Mouse (Mus musculus) gastrocnemius, postnatal 10 days (tissue): ENCODE measurements around the gene Akr1c13. TPM values are rescaled to one million over a fixed set of nuclear protein-coding genes. Genes with fewer than 3 reads are reported as not detected.
"Not testable (repeated sequence)": the region's sequence is repeated elsewhere in the genome, so short reads cannot be mapped to it uniquely, and the experiment has no call there.

ENCODE experiments used
- DNase-seq: peaks from one replicate; pipeline ENCODE4 v3.0.0; 2021; ENCODE audit warnings: mixed read lengths
- long read RNA-seq, 2 experiments: library from polyadenylated mRNA; stranded (forward); transcript quantifications; one replicate each; pipeline ENCODE4 v2.0.0; 2021
- total RNA-seq, 2 experiments: library from RNA; stranded (reverse); gene quantifications; 2 replicates each; pipeline ENCODE4 v1.2.3; 2021

Akr1c13 gene
- total RNA-seq: under 1 TPM; 0.47 to 0.70 TPM
- long read RNA-seq, experiment 1, partial matches to known transcripts: 0 of 2 reads
- long read RNA-seq, experiment 1, other reads (novel, unspliced or antisense): 1 of 2 reads
- long read RNA-seq, experiment 2: 0 reads

DNA sequence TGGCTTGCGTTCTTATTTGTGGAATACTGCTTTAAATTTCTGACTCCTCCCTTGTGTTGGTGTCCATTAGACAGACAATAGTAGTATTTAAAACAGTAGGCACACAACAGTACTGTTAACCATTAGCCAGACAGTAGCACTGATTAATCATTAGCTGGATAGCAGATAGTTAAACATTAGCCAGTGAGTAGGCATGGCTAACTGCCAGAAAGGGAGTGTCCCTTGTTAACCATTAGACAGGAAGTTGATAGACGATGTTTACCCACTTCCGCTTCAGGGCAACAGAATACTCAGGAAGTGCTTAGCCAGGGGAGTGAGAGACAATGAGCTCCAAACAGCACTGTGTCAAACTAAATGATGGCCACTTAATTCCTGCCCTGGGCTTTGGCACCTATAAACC, at the start of gene Akr1c13:
Akr1c13 (plus strand) TSS at position 247 of the 400 bp plus-strand sequence.
- DNase-seq: no peak

DNA sequence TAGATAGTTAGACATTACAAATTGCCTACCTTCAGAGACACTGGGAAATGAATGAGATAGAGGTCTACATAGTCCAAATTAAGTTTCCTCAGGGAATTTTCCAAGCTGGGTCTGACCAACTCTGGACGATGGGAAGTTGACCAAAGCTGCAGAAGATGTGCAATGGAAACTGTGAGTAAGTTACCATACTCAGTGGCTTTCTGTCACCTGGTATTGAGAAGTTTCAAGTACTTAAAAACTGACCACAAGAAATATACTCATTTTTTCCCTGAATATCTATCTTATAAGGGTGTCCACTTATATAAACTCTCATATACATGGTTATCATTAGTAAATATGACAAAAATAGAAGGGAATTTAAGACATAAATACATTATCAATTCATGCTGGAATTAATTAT, 46.7 kb upstream of the Akr1c13 start:
- DNase-seq: no peak

DNA sequence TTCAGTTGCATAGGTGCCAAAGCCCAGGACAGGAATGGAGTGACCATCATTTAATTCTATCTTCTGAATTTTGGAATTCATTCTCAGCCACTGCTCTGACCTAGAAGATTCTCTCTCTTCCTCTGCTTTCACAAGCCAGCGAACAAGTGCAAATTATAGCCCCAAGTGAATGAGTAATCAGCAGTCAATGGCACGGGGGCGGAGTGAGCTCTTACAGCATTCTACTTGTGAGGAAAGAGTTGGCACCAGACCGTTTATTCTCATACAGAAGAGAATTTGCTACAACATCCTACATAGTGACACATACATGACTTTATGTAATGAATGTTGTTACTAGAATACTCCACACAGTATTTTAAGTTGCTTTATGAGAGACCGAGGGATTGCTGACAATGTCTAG, 40.4 kb upstream of the Akr1c13 start, which contains the start of gene Akr1c18:
Akr1c18 (minus strand) TSS at position 137 of the 400 bp plus-strand sequence.
- no peak for DNase-seq

DNA sequence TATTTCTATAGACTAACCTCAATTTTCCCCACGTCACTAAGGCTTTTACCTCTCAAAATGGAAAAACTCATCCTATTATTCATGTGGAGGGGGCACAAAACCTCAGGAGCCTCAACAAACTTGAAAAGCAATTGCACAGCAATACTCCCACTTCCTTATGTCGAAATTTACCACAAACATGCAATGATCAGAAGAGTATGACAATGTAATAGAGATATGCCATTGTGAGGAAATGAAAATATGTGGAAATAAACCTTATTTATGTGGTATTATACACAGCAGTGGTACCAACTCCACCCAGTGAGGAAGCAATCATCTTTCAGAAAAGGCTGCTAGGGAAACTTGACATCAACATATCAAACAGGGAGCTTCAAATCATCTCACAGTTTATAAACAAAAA, 38.0 kb upstream of the Akr1c13 start:
- DNase-seq: no peak

DNA sequence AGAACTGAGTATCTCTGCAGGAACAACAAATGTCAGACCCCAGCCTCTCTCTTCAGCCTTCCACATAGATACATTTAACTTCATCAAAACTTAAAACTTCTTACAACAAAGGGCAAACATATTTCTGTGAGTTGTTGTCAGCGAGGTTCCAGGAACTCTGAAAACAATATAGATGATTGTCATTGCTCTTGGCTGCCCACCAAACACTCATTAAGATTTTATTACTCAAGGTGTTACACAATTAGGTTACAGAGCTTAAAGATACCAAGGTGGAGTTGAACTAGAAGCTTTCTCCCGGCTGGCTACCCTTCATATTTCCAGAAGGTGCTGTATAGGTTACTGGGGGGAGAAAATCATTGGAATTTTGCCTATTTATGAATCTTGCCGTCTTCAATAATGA, 37.4 kb upstream of the Akr1c13 start:
- no peak for DNase-seq

DNA sequence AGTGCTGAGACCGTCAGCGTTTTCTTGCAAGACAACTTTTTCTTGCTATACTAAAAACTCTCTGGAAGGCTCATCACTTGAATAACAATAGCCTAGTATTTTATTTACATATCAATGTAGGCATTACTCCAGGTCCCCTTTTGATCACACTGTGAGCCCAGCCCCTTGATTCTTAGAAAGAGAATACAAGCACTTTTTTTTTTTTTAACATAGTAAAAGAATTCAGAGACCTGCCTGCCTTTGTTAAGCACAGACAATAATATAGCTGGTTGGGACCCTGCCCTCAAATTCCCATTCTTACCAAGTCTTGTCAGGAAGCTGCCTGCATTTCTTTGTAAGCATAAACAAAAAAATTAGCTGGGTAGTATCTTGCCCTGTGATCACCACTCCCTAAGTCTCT, 35.7 kb upstream of the Akr1c13 start:
- DNase-seq: no peak

DNA sequence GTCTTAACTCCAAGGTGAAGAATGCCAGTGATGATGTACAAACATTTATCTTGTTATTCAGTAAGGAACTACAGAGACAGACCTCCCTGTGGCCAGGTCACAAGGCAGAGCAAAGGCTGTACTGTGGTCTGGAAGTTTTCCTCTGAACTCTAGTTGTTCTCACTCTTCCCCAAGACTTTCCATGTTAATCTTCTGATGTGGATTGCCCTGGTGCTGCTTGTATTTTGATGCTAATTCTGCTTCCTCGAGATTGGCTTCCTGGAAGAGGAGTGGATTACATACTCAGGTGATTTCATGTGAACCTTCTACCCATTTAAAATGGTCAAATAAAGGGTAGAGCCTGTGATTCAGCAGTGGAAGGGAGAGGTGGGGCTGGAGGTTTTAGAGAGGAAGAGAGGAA, 22.9 kb upstream of the Akr1c13 start:
- no peak for DNase-seq

DNA sequence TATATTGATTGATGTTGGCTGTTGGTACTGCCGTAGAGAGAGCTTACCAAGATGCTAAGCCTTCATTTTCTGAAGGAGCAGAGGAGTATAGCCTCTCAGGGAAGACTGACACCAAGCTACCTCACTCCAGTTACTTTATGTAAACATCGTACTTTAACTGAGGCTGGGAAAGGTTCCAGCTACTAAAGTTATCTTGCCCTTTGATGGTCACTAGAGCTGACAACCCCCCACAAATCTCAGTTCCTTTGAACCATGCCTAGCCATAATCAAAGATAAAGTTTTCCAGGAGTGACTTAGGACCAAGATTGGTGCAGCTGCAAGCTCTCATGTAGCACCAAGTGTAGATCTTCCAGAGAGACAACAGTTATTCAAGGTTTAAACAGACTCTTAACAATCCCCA, 18.0 kb upstream of the Akr1c13 start:
- no peak for DNase-seq

DNA sequence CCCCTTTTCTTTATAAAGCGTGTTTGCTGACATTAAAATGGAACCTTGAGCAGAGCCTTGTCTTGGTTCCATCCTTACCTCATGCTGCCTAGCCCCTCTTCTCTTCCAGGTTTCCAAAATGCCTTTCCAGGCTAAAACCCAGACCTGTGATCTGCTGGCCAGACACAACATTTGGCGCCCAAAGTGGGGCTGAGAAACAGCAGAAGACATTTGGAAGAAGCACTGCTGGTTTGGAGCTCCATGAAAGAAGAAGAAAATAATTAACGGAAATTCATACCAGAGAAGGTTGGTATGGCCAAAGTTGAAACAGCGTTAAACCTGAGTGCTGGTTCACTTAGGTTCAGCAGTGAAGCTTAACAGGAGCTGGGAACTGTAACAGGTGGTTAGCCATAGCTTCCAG, 9.6 kb upstream of the Akr1c13 start:
- DNase-seq: not testable (repeated sequence)

DNA sequence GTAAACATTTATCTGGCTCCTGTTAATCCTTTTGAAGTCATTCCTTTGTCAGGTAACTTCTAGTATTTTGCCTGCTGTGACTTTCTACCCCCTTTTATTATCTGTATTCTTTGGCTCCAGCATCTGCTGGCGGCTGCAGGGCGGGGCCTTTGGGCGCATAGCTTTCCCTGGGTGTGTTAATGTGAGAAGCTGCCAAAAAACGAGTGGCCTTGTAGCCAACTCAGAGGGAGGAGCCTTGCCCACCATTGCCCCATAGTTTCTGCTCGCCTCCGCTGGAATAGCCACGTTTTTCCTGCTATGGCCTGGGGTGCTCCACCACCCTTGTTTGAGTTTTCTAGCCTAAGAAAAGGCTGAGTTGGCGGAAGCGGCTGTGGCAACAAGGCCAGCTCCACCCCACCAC, 7.8 kb upstream of the Akr1c13 start:
- no peak for DNase-seq

DNA sequence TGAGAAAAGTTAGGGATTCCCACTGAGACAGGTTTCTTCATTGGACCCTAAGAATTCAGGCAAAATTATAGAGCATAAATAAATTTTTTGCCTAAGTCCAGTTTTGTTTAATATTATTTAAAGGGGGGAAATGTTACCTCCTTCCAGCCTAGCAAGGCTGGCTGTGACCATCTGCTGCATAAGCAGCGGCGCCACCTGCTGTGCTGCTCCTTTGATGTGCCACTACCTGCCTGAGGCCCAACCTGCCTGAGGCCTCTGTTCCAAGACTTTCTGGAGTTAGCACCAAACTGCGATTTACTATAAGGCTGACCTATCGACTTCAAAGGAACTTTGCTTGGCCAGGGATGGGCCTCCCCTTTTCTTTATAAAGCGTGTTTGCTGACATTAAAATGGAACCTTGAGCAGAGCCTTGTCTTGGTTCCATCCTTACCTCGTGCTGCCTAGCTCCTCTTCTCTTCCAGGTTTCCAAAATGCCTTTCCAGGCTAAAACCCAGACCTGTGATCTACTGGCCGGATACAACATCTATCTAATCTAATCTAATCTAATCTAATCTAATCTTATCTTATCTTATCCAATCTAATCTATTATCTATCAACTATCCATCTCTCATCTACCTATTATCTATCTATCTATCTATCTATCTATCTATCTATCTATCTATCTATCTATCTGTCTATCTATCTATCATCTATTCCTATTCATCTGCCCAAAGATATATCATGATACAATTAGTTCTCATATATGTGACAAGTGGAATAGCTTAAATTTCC, 4.1 kb upstream of the Akr1c13 start:
- DNase-seq: not testable (repeated sequence)

DNA sequence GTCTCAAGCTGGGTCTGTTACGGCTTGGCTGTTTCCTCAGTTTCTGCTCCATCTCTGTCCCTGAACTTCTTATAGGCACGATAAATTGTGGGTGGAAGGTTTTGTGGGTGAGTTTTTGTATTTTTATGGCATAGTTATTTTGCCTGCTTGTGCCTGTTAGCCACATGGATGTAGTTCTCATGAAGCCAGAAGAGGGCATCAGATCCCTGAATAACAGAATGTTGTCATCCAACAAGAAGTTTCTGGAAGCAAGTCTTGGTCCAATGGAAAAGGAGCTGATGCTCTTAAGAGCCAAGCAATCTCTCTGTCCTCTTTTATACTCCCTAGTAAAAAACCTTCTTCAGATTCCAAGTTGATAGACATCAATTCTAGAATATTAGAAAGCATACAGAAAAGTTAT, 2.8 kb upstream of the Akr1c13 start:
- no peak for DNase-seq

DNA sequence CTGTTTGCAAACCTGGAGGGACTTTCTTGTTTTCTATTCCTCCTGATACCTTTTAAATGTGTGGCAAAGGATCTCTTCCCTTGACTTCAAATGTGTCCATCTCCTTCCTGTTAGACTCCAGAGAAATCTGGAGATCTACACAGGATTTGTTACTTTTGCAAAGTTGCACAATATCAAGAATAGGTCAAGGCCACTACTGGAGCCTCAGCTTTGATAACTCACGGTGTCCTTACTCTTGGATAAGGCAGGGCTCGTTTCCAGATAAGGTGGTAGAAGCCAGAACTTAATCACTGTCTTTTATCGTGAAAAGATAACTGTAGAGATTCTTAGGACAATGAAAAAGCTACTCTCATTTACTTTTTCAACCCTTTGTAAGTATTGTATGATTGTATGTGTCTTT, 1.6 kb downstream of the Akr1c13 start:
- no peak for DNase-seq

DNA sequence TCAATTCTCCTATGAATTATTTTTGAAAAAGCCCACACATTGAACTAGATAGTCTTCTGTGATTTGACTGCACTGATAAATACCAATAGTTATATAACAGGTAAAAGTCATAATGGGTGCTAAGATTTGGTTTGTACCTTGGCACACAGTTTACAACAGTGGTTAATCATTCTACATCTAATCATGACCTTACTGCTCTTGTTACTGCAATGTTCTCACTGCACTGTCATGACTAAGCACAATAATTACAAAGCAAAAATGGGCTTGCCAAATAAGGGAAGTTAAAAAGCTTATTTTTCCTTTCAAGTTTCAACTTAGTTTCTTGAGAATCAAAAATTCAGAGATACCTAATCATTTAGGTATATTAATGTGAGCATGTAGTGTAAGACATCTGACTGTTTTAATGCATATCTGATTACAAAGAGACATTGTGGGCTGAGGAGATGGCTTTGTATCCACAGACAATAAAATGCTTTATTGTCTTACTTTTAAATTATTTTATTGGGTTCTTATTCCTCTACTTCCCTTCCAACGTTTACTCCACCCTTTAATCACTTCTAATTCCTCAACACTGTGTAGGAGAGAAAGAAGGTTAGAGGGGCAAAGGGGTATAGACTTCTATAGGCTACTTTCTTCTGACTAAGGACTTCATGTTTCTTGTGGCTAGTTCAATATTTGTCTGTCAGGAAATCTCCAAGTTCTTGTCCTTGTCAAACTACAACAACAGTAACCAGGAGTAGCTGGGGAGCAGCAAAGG, 15.4 kb downstream of the Akr1c13 start:
- no peak for DNase-seq

DNA sequence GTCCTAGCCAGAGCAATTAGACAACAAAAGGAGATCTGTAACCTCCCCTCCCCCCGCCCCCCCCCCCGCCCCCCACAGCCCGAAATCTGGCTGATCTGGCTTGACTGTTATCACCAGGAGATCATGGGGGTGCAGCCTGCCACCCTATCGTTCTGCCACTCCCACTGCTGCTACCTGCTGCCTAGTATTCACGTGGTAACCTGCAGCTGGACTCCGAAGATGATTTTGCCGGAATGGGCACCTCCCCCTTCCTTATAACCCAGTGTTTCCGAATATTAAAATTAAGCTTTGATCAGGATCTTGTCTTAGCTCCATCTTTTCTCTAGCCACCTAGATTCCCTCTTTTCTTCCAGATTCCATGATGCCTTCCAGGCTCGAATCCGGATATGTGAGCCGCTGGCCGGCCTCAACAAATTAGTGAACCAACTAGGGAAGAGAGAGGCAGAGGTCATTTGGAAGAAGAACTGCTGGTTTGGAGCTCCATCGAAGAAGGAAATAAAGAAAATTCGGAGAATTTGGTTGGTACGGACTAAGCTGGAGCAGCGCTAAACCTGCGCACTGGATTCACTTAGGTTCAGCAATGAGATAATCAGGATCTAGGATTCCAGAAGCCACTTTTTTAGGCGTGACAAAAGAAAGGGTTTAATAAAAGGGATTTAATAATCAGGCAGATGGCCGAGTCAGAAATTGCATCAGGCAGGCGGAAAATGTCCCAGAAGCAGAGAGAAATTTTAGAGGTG, 20.8 kb downstream of the Akr1c13 start:
- no peak for DNase-seq

DNA sequence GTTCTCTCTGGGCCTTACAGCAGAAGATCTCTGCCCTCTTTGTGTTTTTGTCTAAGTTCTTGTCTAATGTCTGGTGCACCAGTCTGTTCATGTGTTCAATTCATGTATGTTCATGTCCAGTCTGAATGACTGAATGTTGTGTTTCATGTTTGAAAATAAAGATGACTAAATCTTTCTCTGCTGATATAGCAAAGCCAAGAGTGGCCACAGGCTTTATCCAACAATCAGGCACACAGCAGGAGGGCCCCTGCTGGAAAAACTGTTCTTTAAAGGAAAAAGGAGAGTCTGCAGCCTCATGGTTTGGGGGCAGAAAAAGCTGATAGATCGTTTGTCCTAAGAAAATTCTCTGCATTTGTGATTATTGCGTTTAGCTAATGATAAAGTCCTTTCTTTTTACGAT, 21.4 kb downstream of the Akr1c13 start:
- DNase-seq: no peak

DNA sequence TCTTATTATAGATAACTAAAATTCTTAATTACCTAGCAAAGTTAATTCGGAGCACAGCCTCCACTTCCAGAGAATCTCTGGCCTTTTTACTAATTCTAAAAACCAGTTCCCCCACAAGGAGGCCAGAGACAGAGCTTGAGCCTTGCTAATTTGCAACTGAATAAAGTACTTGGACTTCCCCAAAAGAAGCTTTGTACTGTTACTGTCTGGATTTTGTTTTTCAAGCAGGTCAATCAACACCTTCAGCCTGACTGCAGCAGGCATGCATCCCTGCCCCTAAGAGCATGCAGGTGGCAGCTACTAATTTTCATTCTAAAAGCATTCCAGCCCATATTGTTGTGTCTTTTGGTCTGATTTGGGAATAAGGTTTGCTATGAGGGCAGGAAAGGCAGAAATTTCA, 24.5 kb downstream of the Akr1c13 start:
- DNase-seq: not testable (repeated sequence)

DNA sequence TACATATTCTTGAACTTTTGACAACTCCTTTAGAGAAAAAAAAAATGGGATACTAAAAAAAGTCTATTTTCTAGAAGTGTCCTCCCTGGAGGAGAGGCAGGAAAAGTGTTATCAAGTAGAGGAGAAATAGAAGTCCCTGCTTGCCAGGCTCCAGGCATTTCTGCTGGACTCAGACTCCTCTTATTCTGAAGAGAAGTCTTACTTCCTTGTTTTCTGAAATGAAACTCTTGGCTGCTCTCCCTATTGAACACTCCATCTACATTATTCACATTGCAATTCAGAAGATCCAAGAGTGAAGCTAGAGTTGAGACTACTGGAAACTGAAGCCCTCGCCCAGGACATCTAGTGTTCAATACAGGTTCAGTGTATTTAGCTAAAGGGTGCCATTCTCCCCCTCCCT, 37.5 kb downstream of the Akr1c13 start, which contains the start of gene Akr1c19:
Akr1c19 (plus strand) TSS at position 260 of the 400 bp plus-strand sequence.
- no peak for DNase-seq

DNA sequence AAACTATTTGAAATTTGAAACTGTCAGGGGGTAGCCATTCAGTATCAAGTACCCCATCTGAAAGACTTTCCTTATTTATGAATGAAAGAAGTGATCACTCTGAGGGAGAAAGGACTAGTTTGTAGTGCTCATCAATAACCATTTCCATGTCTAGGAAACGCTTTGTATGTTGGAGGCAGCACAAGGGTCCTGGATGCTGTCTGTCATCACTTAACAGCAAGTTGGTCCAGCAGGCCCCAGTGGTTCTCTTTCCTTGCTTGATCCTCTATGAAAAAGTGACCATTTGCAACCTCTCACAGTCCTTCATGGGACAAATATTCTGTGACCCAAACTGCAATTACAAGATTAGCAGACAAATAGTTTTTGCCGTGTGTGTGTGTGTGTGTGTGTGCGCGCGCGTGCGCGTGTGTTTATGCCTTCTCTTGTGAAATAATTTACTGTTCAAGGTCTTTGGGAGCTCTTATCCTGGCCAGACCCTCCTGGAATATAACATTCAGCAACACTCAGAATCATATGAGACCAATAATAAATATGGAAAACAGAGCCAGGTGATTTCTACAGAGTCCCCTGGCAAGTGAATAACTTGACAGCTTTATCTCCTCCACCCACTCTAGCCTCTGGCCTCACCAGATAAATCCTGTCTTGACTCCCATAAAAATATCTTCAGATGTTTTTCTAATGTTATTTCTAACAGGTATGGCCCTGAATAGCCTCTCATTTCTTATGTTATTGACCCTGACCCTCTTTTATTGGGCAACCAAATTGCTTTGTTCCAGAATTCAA, 40.1 kb downstream of the Akr1c13 start:
- no peak for DNase-seq

DNA sequence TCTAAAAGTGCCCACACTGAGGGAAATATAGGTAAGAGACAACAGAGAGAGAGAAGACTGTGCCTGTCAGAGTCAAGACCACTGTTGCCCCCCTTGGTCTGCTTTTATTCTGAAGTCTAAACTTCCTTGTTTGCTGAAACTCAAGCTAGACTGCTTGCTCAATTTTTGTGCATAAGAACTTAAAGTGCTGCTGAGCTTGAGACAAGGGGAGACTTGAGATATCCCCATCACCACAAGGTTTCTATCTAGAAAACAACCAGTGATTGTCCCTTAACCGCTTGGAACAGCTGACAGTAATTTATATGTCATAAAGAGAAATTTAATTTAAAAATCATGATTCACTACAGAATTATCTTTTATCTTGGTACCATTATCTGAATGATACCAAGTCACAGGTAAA, 42.2 kb downstream of the Akr1c13 start:
- DNase-seq: no peak

DNA sequence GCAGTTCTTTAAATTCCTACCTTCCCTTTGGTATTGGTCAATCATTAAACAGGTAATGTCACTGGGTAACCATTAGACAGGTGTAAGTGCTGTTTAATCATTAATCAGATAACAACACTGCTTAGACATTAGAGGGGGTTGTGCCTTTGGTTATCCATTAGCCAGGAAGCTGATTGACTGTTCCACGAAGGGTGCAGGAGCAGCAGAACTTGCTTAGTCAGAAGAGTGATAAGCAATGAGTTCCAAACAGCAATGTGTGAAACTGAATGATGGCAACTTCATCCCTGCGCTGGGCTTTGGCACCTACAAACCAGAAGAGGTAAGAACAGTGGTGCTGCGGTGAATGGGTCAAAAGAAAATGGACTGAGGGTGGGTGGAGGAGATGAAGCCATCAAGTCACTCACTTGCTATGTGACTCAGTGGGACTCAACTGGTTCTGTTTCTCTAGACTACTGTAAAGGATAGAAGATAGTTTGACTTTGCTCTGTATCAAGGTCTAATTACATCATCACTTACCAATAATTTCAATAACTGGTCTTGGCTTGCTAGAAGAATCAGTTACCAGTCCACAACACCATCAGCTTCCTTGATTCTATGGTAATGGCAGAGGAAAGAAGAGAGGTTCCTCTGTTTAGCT, 42.7 kb downstream of the Akr1c13 start:
- DNase-seq: no peak
